Mouse (Mus musculus) MEL (cell line): ENCODE results near the gene Acd. TPM values are rescaled to one million over a fixed set of nuclear protein-coding genes. Genes with fewer than 3 reads are reported as not detected.

ENCODE experiments used
- DNase-seq: peaks from one replicate; pipeline ENCODE4 v3.0.0; 2011; ENCODE audit warnings: low read depth, low spot score
- H3K27ac ChIP-seq: 2 replicates; pipeline ENCODE4 v1.5.1; 2012; ENCODE audit warnings: low read depth, mild to moderate bottlenecking, control low read depth, low read length, moderate library complexity; ENCODE audit not compliant: control insufficient read depth
- H3K27me3 ChIP-seq, 2 experiments: fragments of 150-350 bp in 1 of 2; sonication (generic) in 1 of 2; 2 replicates each; pipeline ENCODE4 v1.6.1; 2012; ENCODE audit warnings: low read length in 2 of 2, mild to moderate bottlenecking in 2 of 2, improper control_type of control experiment in 1 of 2, moderate library complexity in 1 of 2; ENCODE audit not compliant: insufficient read depth in 2 of 2, control insufficient read depth in 1 of 2
- H3K36me3 ChIP-seq, 2 experiments: 2 replicates each; pipeline ENCODE4 v1.6.1; 2012 to 2014; ENCODE audit warnings: low read length in 2 of 2, improper control_type of control experiment in 1 of 2, inconsistent platforms in 1 of 2, mild to moderate bottlenecking in 1 of 2; ENCODE audit not compliant: insufficient read depth in 2 of 2, control insufficient read depth in 1 of 2
- H3K4me1 ChIP-seq, 2 experiments: fragments of 150-350 bp in 1 of 2; sonication (generic) in 1 of 2; 2 replicates each; pipeline ENCODE4 v1.6.1; 2012; ENCODE audit warnings: low read length in 2 of 2, improper control_type of control experiment in 1 of 2, mild to moderate bottlenecking in 1 of 2; ENCODE audit not compliant: insufficient read depth in 2 of 2, control insufficient read depth in 1 of 2
- H3K4me3 ChIP-seq, 2 experiments: fragments of 150-350 bp in 1 of 2; sonication (generic) in 1 of 2; 2 replicates each; pipeline ENCODE4 v1.5.1; 2012; ENCODE audit warnings: low read depth in 2 of 2, low read length in 2 of 2, mild to moderate bottlenecking in 2 of 2, moderate library complexity in 2 of 2, control low read depth in 1 of 2, improper control_type of control experiment in 1 of 2; ENCODE audit not compliant: control insufficient read depth in 1 of 2, insufficient read depth in 1 of 2
- H3K79me2 ChIP-seq: 2 replicates; pipeline ENCODE4 v1.6.1; 2012; ENCODE audit warnings: mild to moderate bottlenecking, low read length, moderate library complexity; ENCODE audit not compliant: control insufficient read depth, poor library complexity, insufficient read depth
- H3K9ac ChIP-seq: 2 replicates; pipeline ENCODE4 v1.6.1; 2012; ENCODE audit warnings: low read depth, mild to moderate bottlenecking, control low read depth, low read length, moderate library complexity; ENCODE audit not compliant: control insufficient read depth, poor library complexity, severe bottlenecking
- H3K9me3 ChIP-seq: fragments of 150-350 bp; sonication (generic); replicated peaks from 2 replicates; pipeline ENCODE4 v1.6.1; 2012; ENCODE audit warnings: mild to moderate bottlenecking, low read length, improper control_type of control experiment, moderate library complexity; ENCODE audit not compliant: insufficient read depth
- CTCF ChIP-seq, 3 experiments: IDR thresholded peaks in 2 of 3; conservative IDR thresholded peaks in 1 of 3; 2 replicates each; pipeline ENCODE4 v1.5.1; 2011 to 2012; ENCODE audit warnings: low read length in 3 of 3, low read depth in 2 of 3, mild to moderate bottlenecking in 2 of 3, improper control_type of control experiment in 1 of 3, inconsistent platforms in 1 of 3, mixed read lengths in 1 of 3, moderate library complexity in 1 of 3; ENCODE audit not compliant: control insufficient read depth in 1 of 3, insufficient read depth in 1 of 3, poor library complexity in 1 of 3, severe bottlenecking in 1 of 3
- E2F4 ChIP-seq: IDR thresholded peaks from 2 replicates; pipeline ENCODE4 v1.6.1; 2011; ENCODE audit warnings: low read depth, low read length, improper control_type of control experiment, borderline replicate concordance
- ETS1 ChIP-seq: IDR thresholded peaks from 2 replicates; pipeline ENCODE4 v1.6.1; 2012; ENCODE audit warnings: low read depth, mild to moderate bottlenecking, inconsistent platforms, low read length, improper control_type of control experiment, moderate library complexity
- GATA1 ChIP-seq: IDR thresholded peaks from 2 replicates; pipeline ENCODE4 v1.6.1; 2011; ENCODE audit warnings: low read depth, low read length, improper control_type of control experiment
- HCFC1 ChIP-seq: IDR thresholded peaks from 2 replicates; pipeline ENCODE4 v1.6.1; 2012; ENCODE audit warnings: low read depth, mild to moderate bottlenecking, inconsistent platforms, low read length, improper control_type of control experiment, moderate library complexity
- KAT2A ChIP-seq: conservative IDR thresholded peaks from 2 replicates; pipeline ENCODE4 v1.6.1; 2012; ENCODE audit warnings: low read depth, low read length, improper control_type of control experiment, inconsistent platforms
- MAZ ChIP-seq: IDR thresholded peaks from 2 replicates; pipeline ENCODE4 v1.6.1; 2012; ENCODE audit warnings: low read depth, mild to moderate bottlenecking, inconsistent platforms, low read length, improper control_type of control experiment
- MEF2A ChIP-seq: IDR thresholded peaks from 2 replicates; pipeline ENCODE4 v1.6.1; 2014; ENCODE audit warnings: low read depth, mild to moderate bottlenecking, inconsistent platforms, low read length, improper control_type of control experiment; ENCODE audit not compliant: poor library complexity, insufficient replicate concordance, severe bottlenecking; ENCODE audit errors: extremely low read depth
- MYC ChIP-seq: IDR thresholded peaks from 2 replicates; pipeline ENCODE4 v1.6.1; 2011; ENCODE audit warnings: low read depth, mild to moderate bottlenecking, low read length, improper control_type of control experiment, moderate library complexity
- NELFE ChIP-seq: IDR thresholded peaks from 2 replicates; pipeline ENCODE4 v1.6.1; 2011; ENCODE audit warnings: low read depth, low read length, improper control_type of control experiment
- NRF1 ChIP-seq: IDR thresholded peaks from 2 replicates; pipeline ENCODE4 v1.6.1; 2014; ENCODE audit warnings: low read depth, mild to moderate bottlenecking, inconsistent platforms, low read length, improper control_type of control experiment, moderate library complexity; ENCODE audit not compliant: poor library complexity, insufficient read depth, severe bottlenecking
- POLR2A ChIP-seq, 2 experiments: IDR thresholded peaks; 2 replicates each; pipeline ENCODE4 v1.6.1; 2011 to 2012; ENCODE audit warnings: low read length in 2 of 2, mild to moderate bottlenecking in 2 of 2, control low read depth in 1 of 2, improper control_type of control experiment in 1 of 2, low read depth in 1 of 2, moderate library complexity in 1 of 2; ENCODE audit not compliant: control insufficient read depth in 1 of 2, insufficient read depth in 1 of 2, poor library complexity in 1 of 2
- POLR2AphosphoS5 ChIP-seq: IDR thresholded peaks from 2 replicates; pipeline ENCODE4 v1.6.1; 2012; ENCODE audit warnings: low read depth, borderline replicate concordance, mild to moderate bottlenecking, inconsistent platforms, low read length, moderate library complexity, mixed read lengths
- RAD21 ChIP-seq: IDR thresholded peaks from 2 replicates; pipeline ENCODE4 v1.6.1; 2011; ENCODE audit warnings: mild to moderate bottlenecking, low read depth, low read length, improper control_type of control experiment
- SIN3A ChIP-seq: IDR thresholded peaks from 2 replicates; pipeline ENCODE4 v1.6.1; 2012; ENCODE audit warnings: low read length, improper control_type of control experiment, inconsistent platforms
- SMC3 ChIP-seq: IDR thresholded peaks from 2 replicates; pipeline ENCODE4 v1.6.1; 2011; ENCODE audit warnings: low read depth, low read length, improper control_type of control experiment
- TBP ChIP-seq: IDR thresholded peaks from 2 replicates; pipeline ENCODE4 v1.8.0; 2011; ENCODE audit warnings: low read depth, low read length, improper control_type of control experiment
- TCF12 ChIP-seq: IDR thresholded peaks from 2 replicates; pipeline ENCODE4 v1.6.1; 2014; ENCODE audit warnings: low read depth, mild to moderate bottlenecking, inconsistent platforms, low read length, improper control_type of control experiment, moderate library complexity
- UBTF ChIP-seq: IDR thresholded peaks from 2 replicates; pipeline ENCODE4 v1.6.1; 2012; ENCODE audit warnings: low read depth, mild to moderate bottlenecking, inconsistent platforms, low read length, improper control_type of control experiment, moderate library complexity, borderline replicate concordance; ENCODE audit not compliant: insufficient read depth
- USF1 ChIP-seq: IDR thresholded peaks from 2 replicates; pipeline ENCODE4 v1.6.1; 2014; ENCODE audit warnings: low read depth, mild to moderate bottlenecking, inconsistent platforms, low read length, improper control_type of control experiment, moderate library complexity
- USF2 ChIP-seq, 2 experiments: IDR thresholded peaks; 2 replicates each; pipeline ENCODE4 v1.6.1; 2011 to 2012; ENCODE audit warnings: improper control_type of control experiment in 2 of 2, low read length in 2 of 2, borderline replicate concordance in 1 of 2, inconsistent platforms in 1 of 2, low read depth in 1 of 2, mild to moderate bottlenecking in 1 of 2; ENCODE audit not compliant: insufficient read depth in 1 of 2
- ZKSCAN1 ChIP-seq: IDR thresholded peaks from 2 replicates; pipeline ENCODE4 v1.6.1; 2012; ENCODE audit warnings: low read depth, mild to moderate bottlenecking, inconsistent platforms, low read length, improper control_type of control experiment, moderate library complexity
- ZMIZ1 ChIP-seq: IDR thresholded peaks from 2 replicates; pipeline ENCODE4 v1.6.1; 2012; ENCODE audit warnings: low read depth, mild to moderate bottlenecking, inconsistent platforms, low read length, improper control_type of control experiment, moderate library complexity
- ZNF384 ChIP-seq: IDR thresholded peaks from 2 replicates; pipeline ENCODE4 v1.6.1; 2012; ENCODE audit warnings: low read depth, mild to moderate bottlenecking, inconsistent platforms, low read length, improper control_type of control experiment
- polyA plus RNA-seq, 2 experiments: library from polyadenylated mRNA; stranded (reverse) in 1 of 2; unstranded in 1 of 2; fragments of >175 nt in 1 of 2; fragments of >200 nt in 1 of 2; gene quantifications; 2 replicates each; pipeline versions ENCODE4 v1.2.1 to v1.2.4; 2012; ENCODE audit warnings: low replicate concordance in 2 of 2, low read depth in 1 of 2; ENCODE audit not compliant: insufficient read length in 2 of 2, insufficient read depth in 1 of 2, missing spikeins in 1 of 2
- total RNA-seq: library from RNA; depleted of rRNA; stranded (reverse); fragments of 300-350 nt; gene quantifications from 2 replicates; pipeline ENCODE4 v1.2.3, GENCODE M21; 2012

Gene Acd
- total and polyA plus RNA-seq, 3 experiments = 7.5 to 53.9 TPM; not detected in 1

GRCm38 (mm10) chr8:105689983-105690360, 10.9 kb downstream of the Acd start:
- no peaks in the 10 kb centered on the region for H3K4me1 ChIP-seq
- no peak overlapping the region for H3K27ac ChIP-seq
- DNase-seq = no peak
- no peak overlapping the region for H3K4me3 ChIP-seq
- no peaks in the 10 kb centered on the region for H3K9me3 ChIP-seq
- TF ChIP-seq TBP (no peak), CTCF (IDR thresholded peaks at IDR 0.05 in 2 of 3, conservative IDR thresholded peaks at IDR 0.05 in 1 of 3; ENCODE audit: control insufficient read depth in 1 of 3, insufficient read depth in 1 of 3, low read depth in 2 of 3, low read length in 3 of 3, poor library complexity in 1 of 3, severe bottlenecking in 1 of 3) (no peak), ZKSCAN1 (no peak), E2F4 (no peak), ZNF384 (no peak), POLR2AphosphoS5 (no peak), MAZ (no peak), MEF2A (no peak), ZMIZ1 (no peak), USF2 (IDR thresholded peaks at IDR 0.05; ENCODE audit: borderline replicate concordance in 1 of 2, insufficient read depth in 1 of 2, low read depth in 1 of 2, low read length in 2 of 2) (no peak), USF1 (no peak), SIN3A (no peak), NELFE (no peak), UBTF (no peak), POLR2A (IDR thresholded peaks at IDR 0.05; ENCODE audit: control insufficient read depth in 1 of 2, insufficient read depth in 1 of 2, low read depth in 1 of 2, low read length in 2 of 2, poor library complexity in 1 of 2) (no peak), GATA1 (no peak), TCF12 (no peak), RAD21 (no peak), HCFC1 (no peak)
- no peaks in the 10 kb centered on the region for H3K79me2 ChIP-seq
- H3K36me3 ChIP-seq = no peaks in the 10 kb centered on the region; a peak in 1 of 4 replicates
- no peaks in the 10 kb centered on the region for H3K27me3 ChIP-seq
- H3K9ac ChIP-seq = no peak overlapping the region

- Histone ChIP-seq H3K27ac (no peak overlapping the region), H3K36me3 (no peaks in the 10 kb centered on the region; a peak in 1 of 4 replicates), H3K4me3 (no peak overlapping the region), H3K9me3 (no peaks in the 10 kb centered on the region), H3K4me1 (no peaks in the 10 kb centered on the region), H3K27me3 (no peaks in the 10 kb centered on the region), H3K79me2 (no peaks in the 10 kb centered on the region), H3K9ac (no peak overlapping the region)
- DNase-seq = no peak
- TF ChIP-seq E2F4 (no peak), KAT2A (no peak), ETS1 (no peak), NRF1 (no peak), SMC3 (no peak), MYC (no peak), ZNF384 (no peak)
Observed at GRCm38 (mm10) chr8:105689256-105689982, 11.5 kb downstream of the Acd start.
